Mouse (Mus musculus): ENCODE results near the gene Naaladl2. TPM values are rescaled to one million over a fixed set of nuclear protein-coding genes. Genes with fewer than 3 reads are reported as not detected.

Gene Naaladl2
- polyA plus RNA-seq (2016; fragmentation: Nextera tagmentation; extraction: Ambion mirVana) = 0.33 and 0.62 TPM in 2 replicates

- WGBS = under 1% methylated on average over 93 of the region's 93 CpGs
- peaks cover 21% of the 10 kb centered on the region for H3K4me1 ChIP-seq
- no peaks in the 10 kb centered on the region for H3K36me3 ChIP-seq (replicated peaks)
- no peaks in the 10 kb centered on the region for H3K9me3 ChIP-seq
- H3K4me3 ChIP-seq = peak within 1 kb of the TSS; percentile 69
- H3K27me3 ChIP-seq (ENCODE audit: poor library complexity, severe bottlenecking) = peaks cover 16% of the 10 kb centered on the region; the same call in 1 of the 2 replicates
- DNase-seq (ENCODE audit: extremely low spot score, low spot score) = peak; percentile 63
- peak within 1 kb of the TSS; percentile 93 for H3K27ac ChIP-seq
Observed at GRCm38 (mm10) chr3:25143555-25144311, at the start of gene Naaladl2. TSS of gene Naaladl2 (minus strand) at chr3:25144261.

- Histone ChIP-seq H3K4me1 (no peaks in the 10 kb centered on the region), H3K27me3 (ENCODE audit: poor library complexity, severe bottlenecking) (no peaks in the 10 kb centered on the region), H3K9me3 (peaks cover 41% of the 10 kb centered on the region), H3K4me3 (no peak overlapping the region), H3K36me3 (replicated peaks) (peaks cover 6% of the 10 kb centered on the region; the same call in 1 of the 2 replicates), H3K27ac (no peak overlapping the region)
- no peak for DNase-seq (ENCODE audit: extremely low spot score, low spot score)
- WGBS = 92% methylated on average over 13 of the region's 13 CpGs
Observed at GRCm38 (mm10) chr3:25151721-25152120, 7.7 kb upstream of the Naaladl2 start.

- Histone ChIP-seq H3K36me3 (replicated peaks) (peaks cover 6% of the 10 kb centered on the region; the same call in 1 of the 2 replicates), H3K27ac (no peak overlapping the region), H3K4me3 (no peak overlapping the region), H3K27me3 (ENCODE audit: poor library complexity, severe bottlenecking) (peaks cover 10% of the 10 kb centered on the region; the same call in 1 of the 2 replicates), H3K4me1 (peaks cover 21% of the 10 kb centered on the region), H3K9me3 (peaks cover 20% of the 10 kb centered on the region)
- no peak for DNase-seq (ENCODE audit: extremely low spot score, low spot score)
Observed at GRCm38 (mm10) chr3:25147271-25147670, 3.2 kb upstream of the Naaladl2 start.

GRCm38 (mm10) chr3:25144961-25145697 is 1.1 kb upstream of the Naaladl2 start:
- peak; percentile 18 for DNase-seq (ENCODE audit: extremely low spot score, low spot score)
- WGBS = 12% methylated on average over 8 of the region's 8 CpGs
- no peak overlapping the region for H3K27ac ChIP-seq

GRCm38 (mm10) chr3:25143111-25143510 is 950 bp downstream of the Naaladl2 start:
- WGBS = 58% methylated on average over 6 of the region's 6 CpGs
- Histone ChIP-seq H3K9me3 (no peaks in the 10 kb centered on the region), H3K4me3 (peak overlapping the region; percentile 69), H3K27ac (peak overlapping the region; percentile 93), H3K4me1 (peaks cover 21% of the 10 kb centered on the region), H3K36me3 (replicated peaks) (no peaks in the 10 kb centered on the region), H3K27me3 (ENCODE audit: poor library complexity, severe bottlenecking) (peaks cover 16% of the 10 kb centered on the region; the same call in 1 of the 2 replicates)
- DNase-seq (ENCODE audit: extremely low spot score, low spot score) = no peak

More at GRCm38 (mm10) chr3:25144961-25145697, 1.1 kb upstream of the Naaladl2 start:
- no peaks in the 10 kb centered on the region for H3K36me3 ChIP-seq (replicated peaks)
- no peak overlapping the region for H3K4me3 ChIP-seq
- H3K4me1 ChIP-seq = peaks cover 21% of the 10 kb centered on the region
- peaks cover 16% of the 10 kb centered on the region; the same call in 1 of the 2 replicates for H3K27me3 ChIP-seq (ENCODE audit: poor library complexity, severe bottlenecking)
- H3K9me3 ChIP-seq = peaks cover 12% of the 10 kb centered on the region

- no peaks in the 10 kb centered on the region for H3K36me3 ChIP-seq (replicated peaks)
- H3K27ac ChIP-seq = no peak overlapping the region
- no peaks in the 10 kb centered on the region for H3K9me3 ChIP-seq
- WGBS = 52% methylated on average over 3 of the region's 3 CpGs
- DNase-seq (ENCODE audit: extremely low spot score, low spot score) = no peak
- peaks cover 8% of the 10 kb centered on the region for H3K4me1 ChIP-seq
- no peaks in the 10 kb centered on the region for H3K27me3 ChIP-seq (ENCODE audit: poor library complexity, severe bottlenecking)
- no peak overlapping the region for H3K4me3 ChIP-seq
Observed at GRCm38 (mm10) chr3:25131848-25132247, 12.2 kb downstream of the Naaladl2 start.

- peaks cover 18% of the 10 kb centered on the region for H3K4me1 ChIP-seq
- no peaks in the 10 kb centered on the region for H3K9me3 ChIP-seq
- DNase-seq (ENCODE audit: extremely low spot score, low spot score) = no peak
- 7% methylated on average over 4 of the region's 4 CpGs for WGBS
- H3K27me3 ChIP-seq (ENCODE audit: poor library complexity, severe bottlenecking) = no peaks in the 10 kb centered on the region
- H3K27ac ChIP-seq = no peak overlapping the region
- no peaks in the 10 kb centered on the region for H3K36me3 ChIP-seq (replicated peaks)
- H3K4me3 ChIP-seq = no peak overlapping the region
Observed at GRCm38 (mm10) chr3:25127864-25128263, 16.2 kb downstream of the Naaladl2 start.

GRCm38 (mm10) chr3:25124919-25125846 is 18.9 kb downstream of the Naaladl2 start:
- peak overlapping the region; percentile 77 for H3K27ac ChIP-seq
- no peak overlapping the region for H3K4me3 ChIP-seq
- peaks cover 18% of the 10 kb centered on the region for H3K4me1 ChIP-seq
- no peaks in the 10 kb centered on the region for H3K9me3 ChIP-seq
- WGBS = 26% methylated on average over 5 of the region's 5 CpGs
- H3K27me3 ChIP-seq (ENCODE audit: poor library complexity, severe bottlenecking) = no peaks in the 10 kb centered on the region
- H3K36me3 ChIP-seq (replicated peaks) = no peaks in the 10 kb centered on the region
- no peak for DNase-seq (ENCODE audit: extremely low spot score, low spot score)

GRCm38 (mm10) chr3:25113107-25113506 is 31.0 kb downstream of the Naaladl2 start:
- DNase-seq (ENCODE audit: extremely low spot score, low spot score) = no peak
- Histone ChIP-seq H3K4me1 (no peaks in the 10 kb centered on the region), H3K4me3 (no peak overlapping the region), H3K36me3 (replicated peaks) (no peaks in the 10 kb centered on the region), H3K9me3 (no peaks in the 10 kb centered on the region), H3K27me3 (ENCODE audit: poor library complexity, severe bottlenecking) (no peaks in the 10 kb centered on the region), H3K27ac (no peak overlapping the region)
- WGBS = 85% methylated on average over 4 of the region's 4 CpGs

GRCm38 (mm10) chr3:25108997-25109396 is 35.1 kb downstream of the Naaladl2 start:
- H3K4me3 ChIP-seq = no peak overlapping the region
- H3K27ac ChIP-seq = no peak overlapping the region
- WGBS = 80% methylated on average over 3 of the region's 3 CpGs
- no peaks in the 10 kb centered on the region for H3K27me3 ChIP-seq (ENCODE audit: poor library complexity, severe bottlenecking)
- H3K36me3 ChIP-seq (replicated peaks) = no peaks in the 10 kb centered on the region
- H3K9me3 ChIP-seq = no peaks in the 10 kb centered on the region
- no peak for DNase-seq (ENCODE audit: extremely low spot score, low spot score)
- no peaks in the 10 kb centered on the region for H3K4me1 ChIP-seq

GRCm38 (mm10) chr3:25092986-25093385 is 51.1 kb downstream of the Naaladl2 start:
- DNase-seq (ENCODE audit: extremely low spot score, low spot score) = no peak
- no peak overlapping the region for H3K4me3 ChIP-seq
- no peaks in the 10 kb centered on the region for H3K27me3 ChIP-seq (ENCODE audit: poor library complexity, severe bottlenecking)
- no peak overlapping the region for H3K27ac ChIP-seq
- no peaks in the 10 kb centered on the region for H3K9me3 ChIP-seq
- WGBS = 92% methylated on average over 2 of the region's 2 CpGs
- H3K36me3 ChIP-seq (replicated peaks) = no peaks in the 10 kb centered on the region
- no peaks in the 10 kb centered on the region for H3K4me1 ChIP-seq

- WGBS = 95% methylated on average over 1 of the region's 1 CpGs
- no peak overlapping the region for H3K27ac ChIP-seq
- no peaks in the 10 kb centered on the region for H3K9me3 ChIP-seq
- peaks cover 10% of the 10 kb centered on the region for H3K4me1 ChIP-seq
- H3K36me3 ChIP-seq (replicated peaks) = no peaks in the 10 kb centered on the region
- no peak overlapping the region for H3K4me3 ChIP-seq
- no peaks in the 10 kb centered on the region for H3K27me3 ChIP-seq (ENCODE audit: poor library complexity, severe bottlenecking)
- no peak for DNase-seq (ENCODE audit: extremely low spot score, low spot score)
Observed at GRCm38 (mm10) chr3:25075785-25076184, 68.3 kb downstream of the Naaladl2 start.

Data from forebrain, embryonic 10.5 days (tissue).